Mouse (Mus musculus) T-cell, adult 2 months (primary cell): ENCODE measurements around the gene Mdga1.

Experiments
- DNase-seq: peaks from one replicate; pipeline ENCODE4 v3.0.0; 2022; ENCODE audit warnings: low spot score

Gene Mdga1

GRCm38 (mm10) chr17:29844949-29845348 is 124.9 kb downstream of the Mdga1 start:
- no peak for DNase-seq

GRCm38 (mm10) chr17:29843419-29844162 is 126.3 kb downstream of the Mdga1 start:
- DNase-seq, result no peak

- peak; percentile 39 for DNase-seq
These were observed 127.9 kb downstream of the Mdga1 start for GRCm38 (mm10) chr17:29841781-29842690.

- no peak for DNase-seq
These were observed 131.9 kb downstream of the Mdga1 start for GRCm38 (mm10) chr17:29838029-29838428.

- DNase-seq, result no peak
These were observed 132.4 kb downstream of the Mdga1 start for GRCm38 (mm10) chr17:29837441-29837840.

GRCm38 (mm10) chr17:29834768-29835167 is 135.1 kb downstream of the Mdga1 start:
- DNase-seq, result no peak

- no peak for DNase-seq
These were observed 135.6 kb downstream of the Mdga1 start for GRCm38 (mm10) chr17:29834333-29834732.

GRCm38 (mm10) chr17:29831696-29832095 is 138.2 kb downstream of the Mdga1 start:
- DNase-seq, result no peak

GRCm38 (mm10) chr17:29829136-29829535 is 140.8 kb downstream of the Mdga1 start:
- DNase-seq, result no peak

- no peak for DNase-seq
These were observed 142.3 kb downstream of the Mdga1 start for GRCm38 (mm10) chr17:29827602-29828001.

GRCm38 (mm10) chr17:29824512-29825120 is 145.3 kb downstream of the Mdga1 start:
- no peak for DNase-seq

GRCm38 (mm10) chr17:29824208-29824509 is 145.7 kb downstream of the Mdga1 start:
- no peak for DNase-seq

GRCm38 (mm10) chr17:29823439-29824207 is 146.3 kb downstream of the Mdga1 start:
- DNase-seq, result no peak

- no peak for DNase-seq
These were observed 150.3 kb downstream of the Mdga1 start for GRCm38 (mm10) chr17:29819608-29820007.

GRCm38 (mm10) chr17:29818989-29819388 is 150.9 kb downstream of the Mdga1 start:
- no peak for DNase-seq

- no peak for DNase-seq
These were observed 151.5 kb downstream of the Mdga1 start for GRCm38 (mm10) chr17:29818264-29818945.

- DNase-seq, result no peak
These were observed 155.1 kb downstream of the Mdga1 start for GRCm38 (mm10) chr17:29814758-29815157.

GRCm38 (mm10) chr17:29813328-29813727 is 156.6 kb downstream of the Mdga1 start:
- DNase-seq, result no peak

- no peak for DNase-seq
These were observed 166.3 kb downstream of the Mdga1 start for GRCm38 (mm10) chr17:29803545-29803944.

GRCm38 (mm10) chr17:29801358-29801757 is 168.5 kb downstream of the Mdga1 start:
- peak; percentile 48 for DNase-seq

GRCm38 (mm10) chr17:29800096-29800455 is 169.8 kb downstream of the Mdga1 start:
- no peak for DNase-seq
